Mouse (Mus musculus): Measurements from ENCODE around the gene Olfr1093. TPM values are rescaled to one million over a fixed set of nuclear protein-coding genes. Genes with fewer than 3 reads are reported as not detected.

Gene Olfr1093
- polyA plus RNA-seq (2012; rRNA removed): not detected in 2 replicates

DNA sequence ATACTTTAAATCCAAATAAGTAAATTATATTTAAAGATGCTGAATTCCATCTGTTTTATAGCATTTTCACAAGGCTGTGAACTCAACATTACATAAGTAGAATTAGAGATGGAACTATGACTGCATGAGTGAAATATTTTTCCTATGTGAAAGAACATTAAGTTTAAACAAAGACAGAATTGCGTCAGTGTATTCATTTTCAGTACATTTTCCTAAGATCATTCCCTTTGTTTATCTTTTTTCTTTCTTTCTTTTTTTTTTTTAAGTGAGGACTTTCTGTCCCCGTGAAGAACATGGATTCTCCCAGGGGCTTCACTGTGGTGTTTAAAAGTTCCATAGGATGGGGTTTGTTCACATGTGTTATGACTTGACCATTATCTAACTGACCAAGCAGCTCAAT, at the start of gene Olfr1093:
Gene Olfr1093, plus strand, starts transcription at position 301 of the 400 bp plus-strand sequence.

DNA sequence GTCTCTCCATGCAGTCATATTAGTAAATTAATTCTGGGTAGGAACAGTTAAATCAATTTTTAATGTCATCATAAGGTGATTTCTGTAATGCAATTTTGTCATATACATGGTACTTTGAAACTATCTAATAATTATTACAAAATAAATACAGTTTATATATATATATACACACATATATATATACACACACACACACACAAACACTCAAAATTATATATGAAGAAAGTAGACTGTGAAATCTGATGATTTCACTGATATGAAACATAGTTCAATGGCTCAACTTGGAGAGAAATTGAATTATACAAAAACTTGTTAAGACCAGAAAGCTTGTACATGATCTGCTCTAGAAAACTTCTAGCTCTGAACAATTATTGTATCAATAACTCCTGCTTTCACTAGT, 48.7 kb upstream of the Olfr1093 start, which contains the start of gene Olfr1089:
Gene Olfr1089, minus strand, starts transcription at position 101 of the 400 bp plus-strand sequence.

DNA sequence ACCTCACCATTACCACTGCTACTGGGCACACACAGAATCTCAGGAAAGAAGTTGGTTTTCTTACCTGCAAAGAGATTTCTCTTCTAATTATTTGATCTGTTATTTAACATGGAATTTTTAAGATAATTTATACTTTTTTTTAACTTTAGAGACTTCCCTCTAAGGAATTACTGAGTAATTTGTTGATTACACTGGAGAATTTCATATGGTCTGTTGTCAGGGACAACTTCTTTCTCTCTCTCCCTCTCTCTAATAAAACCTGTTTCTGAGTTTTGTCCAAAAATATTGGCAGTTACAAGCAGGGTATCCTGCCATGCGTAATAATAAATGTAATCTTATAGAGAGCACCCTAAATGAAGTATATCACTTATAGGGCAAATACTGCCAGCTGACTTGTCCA, 23.4 kb upstream of the Olfr1093 start, which contains the start of gene Olfr1090:
Gene Olfr1090, minus strand, starts transcription at position 101 of the 400 bp plus-strand sequence.

DNA sequence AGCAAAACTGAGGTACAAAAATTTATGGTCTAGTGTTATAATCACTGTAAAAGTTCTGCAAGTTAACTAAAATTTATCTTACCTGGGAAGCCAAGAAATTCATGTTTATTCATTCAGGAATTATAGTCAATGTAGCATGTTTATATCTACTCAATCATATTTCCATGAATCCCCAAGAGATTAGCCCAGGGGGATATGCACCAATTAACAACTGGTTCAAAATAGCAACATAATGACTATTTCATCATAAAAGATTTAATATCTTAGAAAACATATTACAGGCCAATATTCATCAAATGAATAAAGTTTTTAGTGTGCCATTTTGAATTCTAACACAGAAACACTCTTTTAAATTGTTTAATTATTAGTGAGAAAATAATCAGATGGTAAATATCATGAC, 27.6 kb downstream of the Olfr1093 start, which contains the start of gene Olfr141:
Gene Olfr141, minus strand, starts transcription at position 101 of the 400 bp plus-strand sequence.

DNA sequence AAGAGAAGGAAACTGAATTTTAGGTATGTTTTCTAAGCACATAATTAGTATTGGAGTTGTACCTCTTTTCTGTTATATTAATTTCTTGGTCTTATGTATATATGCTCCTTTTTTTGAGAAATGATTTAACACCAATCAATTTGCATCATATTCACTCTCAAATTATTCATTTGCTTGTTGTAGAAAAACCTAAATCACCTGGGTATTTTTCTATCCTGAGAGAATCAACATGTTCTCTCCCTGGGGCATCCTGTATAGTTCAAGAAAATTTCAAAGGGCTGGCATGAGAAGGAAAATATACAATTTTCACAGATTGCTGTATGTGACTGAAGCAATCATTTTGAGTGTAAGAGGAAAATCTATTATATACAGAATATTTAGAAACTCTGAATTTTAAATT, 42.1 kb downstream of the Olfr1093 start, which contains the start of gene Olfr1094:
Gene Olfr1094, plus strand, starts transcription at position 301 of the 400 bp plus-strand sequence.

Other genes starting within 250 kb of the Olfr1093 start
- gene Olfr1079, start 240.0 kb upstream of the Olfr1093 start, polyA plus RNA-seq (2012; rRNA removed): not detected in 2 replicates
- not detected in 2 replicates for gene Olfr1080, start 224.2 kb upstream of the Olfr1093 start, polyA plus RNA-seq (2012; rRNA removed)
- gene Olfr1082, start 183.5 kb upstream of the Olfr1093 start, polyA plus RNA-seq (2012; rRNA removed): not detected in 2 replicates
- not detected in 2 replicates for gene Olfr1084, start 142.8 kb upstream of the Olfr1093 start, polyA plus RNA-seq (2012; rRNA removed)
- gene Olfr1085, start 120.5 kb upstream of the Olfr1093 start, polyA plus RNA-seq (2012; rRNA removed): not detected in 2 replicates
- not detected in 2 replicates for gene Olfr1086, start 102.4 kb upstream of the Olfr1093 start, polyA plus RNA-seq (2012; rRNA removed)
- gene Olfr1087, start 84.1 kb upstream of the Olfr1093 start, polyA plus RNA-seq (2012; rRNA removed): not detected in 2 replicates
- gene Olfr1089, start 48.8 kb upstream of the Olfr1093 start, polyA plus RNA-seq (2012; rRNA removed): not detected in 2 replicates
- not detected in 2 replicates for gene Olfr1090, start 23.5 kb upstream of the Olfr1093 start, polyA plus RNA-seq (2012; rRNA removed)
- gene Olfr141, start 27.5 kb downstream of the Olfr1093 start, polyA plus RNA-seq (2012; rRNA removed): not detected in 2 replicates
- not detected in 2 replicates for gene Olfr1094, start 42.2 kb downstream of the Olfr1093 start, polyA plus RNA-seq (2012; rRNA removed)
- not detected in 2 replicates for gene Olfr1095, start 69.2 kb downstream of the Olfr1093 start, polyA plus RNA-seq (2012; rRNA removed)
- not detected in 2 replicates for gene Gm13723, start 92.3 kb downstream of the Olfr1093 start, polyA plus RNA-seq (2012; rRNA removed)
- gene Olfr1097, start 109.7 kb downstream of the Olfr1093 start, polyA plus RNA-seq (2012; rRNA removed): not detected in 2 replicates
- gene Olfr1098, start 142.1 kb downstream of the Olfr1093 start, polyA plus RNA-seq (2012; rRNA removed): not detected in 2 replicates
- gene Olfr1099, start 178.2 kb downstream of the Olfr1093 start, polyA plus RNA-seq (2012; rRNA removed): not detected in 2 replicates
- not detected in 2 replicates for gene Olfr1100, start 197.5 kb downstream of the Olfr1093 start, polyA plus RNA-seq (2012; rRNA removed)
- not detected in 2 replicates for gene Olfr1101, start 208.7 kb downstream of the Olfr1093 start, polyA plus RNA-seq (2012; rRNA removed)
- gene Olfr1102, start 215.9 kb downstream of the Olfr1093 start, polyA plus RNA-seq (2012; rRNA removed): not detected in 2 replicates
- gene Olfr1104, start 244.6 kb downstream of the Olfr1093 start, polyA plus RNA-seq (2012; rRNA removed): not detected in 2 replicates